Mouse (Mus musculus): ENCODE measurements at regions not wholly inside any gene's neighbourhood (a gene's known extent, or its start where the extent isn't known, plus 50 kb on each side); places are given as distances from the start of the nearest gene placed in this dataset.

GRCm38 (mm10) chr3:117044809-117045208, 76.0 kb upstream of the Palmd start:
- H3K27ac ChIP-seq (ENCODE audit: control insufficient read depth, low read depth, low read length): no peak overlapping the region
- H3K27me3 ChIP-seq (ENCODE audit: control insufficient read depth in 1 of 2, insufficient read depth in 2 of 2, low read length in 2 of 2): no peaks in the 10 kb centered on the region
- peaks cover 0 to 8% of the 10 kb centered on the region in 2 experiments; a peak in 2 of 4 replicates for H3K4me1 ChIP-seq (ENCODE audit: control insufficient read depth in 1 of 2, insufficient read depth in 2 of 2, low read length in 2 of 2)
- H3K9me3 ChIP-seq (replicated peaks; ENCODE audit: insufficient read depth, low read length): no peaks in the 10 kb centered on the region
- peaks cover 0 to 6% of the 10 kb centered on the region in 2 experiments; a peak in 2 of 4 replicates for H3K36me3 ChIP-seq (ENCODE audit: control insufficient read depth in 1 of 2, insufficient read depth in 2 of 2, low read length in 2 of 2)
- no peak overlapping the region for H3K4me3 ChIP-seq (ENCODE audit: control insufficient read depth in 1 of 2, insufficient read depth in 1 of 2, low read depth in 2 of 2, low read length in 2 of 2)
- H3K9ac ChIP-seq (ENCODE audit: control insufficient read depth, low read depth, low read length, poor library complexity, severe bottlenecking): no peak overlapping the region
- TF ChIP-seq MAZ (IDR thresholded peaks at IDR 0.05; ENCODE audit: low read depth, low read length) (no peak), E2F4 (IDR thresholded peaks at IDR 0.05; ENCODE audit: borderline replicate concordance, low read depth, low read length) (no peak), USF2 (IDR thresholded peaks at IDR 0.05; ENCODE audit: borderline replicate concordance in 1 of 2, insufficient read depth in 1 of 2, low read depth in 1 of 2, low read length in 2 of 2) (no peak), MAFK (IDR thresholded peaks at IDR 0.05; ENCODE audit: borderline replicate concordance, low read depth, low read length) (no peak), KAT2A (conservative IDR thresholded peaks at IDR 0.05; ENCODE audit: low read depth, low read length) (no peak), EP300 (IDR thresholded peaks at IDR 0.05; ENCODE audit: low read depth in 1 of 2, low read length in 2 of 2) (no peak)
- H3K79me2 ChIP-seq (ENCODE audit: control insufficient read depth, insufficient read depth, low read length, poor library complexity): no peaks in the 10 kb centered on the region
- DNase-seq (ENCODE audit: low read depth, low spot score): no peak

DNA sequence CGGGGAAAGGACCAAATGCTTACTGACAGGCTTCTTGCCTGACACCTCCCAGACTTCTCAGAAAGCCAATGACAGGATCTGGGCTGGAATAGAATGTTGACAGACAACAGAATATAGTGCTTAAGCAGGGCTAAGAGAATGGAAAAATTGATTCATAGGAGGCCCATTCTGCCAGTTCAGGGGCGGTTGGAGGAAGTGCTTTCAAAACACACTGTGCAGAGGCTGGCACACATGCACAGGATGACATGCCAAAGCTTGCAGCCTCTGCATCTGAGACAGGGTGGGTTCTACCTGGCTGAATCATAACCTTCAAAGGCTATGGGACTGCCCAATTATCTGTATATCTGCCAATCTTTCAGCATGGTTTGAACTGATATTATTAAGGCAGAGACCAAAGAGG, 75.5 kb upstream of the Palmd start:
- Histone ChIP-seq H3K9me3 (replicated peaks; ENCODE audit: insufficient read depth, low read length) (no peaks in the 10 kb centered on the region), H3K36me3 (ENCODE audit: control insufficient read depth in 1 of 2, insufficient read depth in 2 of 2, low read length in 2 of 2) (peaks cover 0 to 6% of the 10 kb centered on the region in 2 experiments; a peak in 2 of 4 replicates), H3K9ac (ENCODE audit: control insufficient read depth, low read depth, low read length, poor library complexity, severe bottlenecking) (no peak overlapping the region), H3K27me3 (ENCODE audit: control insufficient read depth in 1 of 2, insufficient read depth in 2 of 2, low read length in 2 of 2) (no peaks in the 10 kb centered on the region), H3K4me3 (ENCODE audit: control insufficient read depth in 1 of 2, insufficient read depth in 1 of 2, low read depth in 2 of 2, low read length in 2 of 2) (no peak overlapping the region), H3K27ac (ENCODE audit: control insufficient read depth, low read depth, low read length) (no peak overlapping the region), H3K79me2 (ENCODE audit: control insufficient read depth, insufficient read depth, low read length, poor library complexity) (no peaks in the 10 kb centered on the region), H3K4me1 (ENCODE audit: control insufficient read depth in 1 of 2, insufficient read depth in 2 of 2, low read length in 2 of 2) (peaks cover 0 to 6% of the 10 kb centered on the region in 2 experiments; a peak in 2 of 4 replicates)
- TF ChIP-seq KAT2A (conservative IDR thresholded peaks at IDR 0.05; ENCODE audit: low read depth, low read length) (no peak), SIN3A (IDR thresholded peaks at IDR 0.05; ENCODE audit: low read length) (no peak), MXI1 (IDR thresholded peaks at IDR 0.05; ENCODE audit: low read depth, low read length) (no peak), JUND (IDR thresholded peaks at IDR 0.05; ENCODE audit: low read depth, low read length) (no peak), USF2 (IDR thresholded peaks at IDR 0.05; ENCODE audit: borderline replicate concordance in 1 of 2, insufficient read depth in 1 of 2, low read depth in 1 of 2, low read length in 2 of 2) (no peak), MEF2A (IDR thresholded peaks at IDR 0.05; ENCODE audit: extremely low read depth, insufficient replicate concordance, low read depth, low read length, poor library complexity, severe bottlenecking) (no peak)
- no peak for DNase-seq (ENCODE audit: low read depth, low spot score)

DNA sequence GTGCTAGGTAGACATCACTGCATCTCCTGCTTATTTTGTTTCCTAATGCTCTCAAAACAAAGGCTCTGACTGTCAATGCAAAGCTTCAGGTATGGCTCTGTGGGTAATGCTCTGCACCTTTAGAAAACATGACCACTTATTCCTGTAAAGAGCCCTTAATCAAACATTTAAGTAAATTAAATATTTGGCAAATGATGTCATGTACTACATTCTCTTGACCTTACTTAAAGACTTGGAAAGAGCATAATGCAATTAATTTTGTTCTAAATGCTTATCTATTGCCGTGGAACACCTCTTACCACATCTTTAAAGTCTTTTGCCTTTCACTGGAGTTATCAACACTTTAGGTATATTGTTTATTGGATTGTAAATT, 70.1 kb upstream of the Palmd start:
- H3K4me1 ChIP-seq (ENCODE audit: control insufficient read depth in 1 of 2, insufficient read depth in 2 of 2, low read length in 2 of 2): no peaks in the 10 kb centered on the region
- H3K4me3 ChIP-seq (ENCODE audit: control insufficient read depth in 1 of 2, insufficient read depth in 1 of 2, low read depth in 2 of 2, low read length in 2 of 2): no peak overlapping the region
- no peak overlapping the region for H3K27ac ChIP-seq (ENCODE audit: control insufficient read depth, low read depth, low read length)
- H3K79me2 ChIP-seq (ENCODE audit: control insufficient read depth, insufficient read depth, low read length, poor library complexity): no peaks in the 10 kb centered on the region
- H3K9ac ChIP-seq (ENCODE audit: control insufficient read depth, low read depth, low read length, poor library complexity, severe bottlenecking): no peak overlapping the region
- no peak for DNase-seq (ENCODE audit: low read depth, low spot score)
- H3K27me3 ChIP-seq (ENCODE audit: control insufficient read depth in 1 of 2, insufficient read depth in 2 of 2, low read length in 2 of 2): 0 out of 4 replicates have a peak, but pooled peaks cover 0 to 1% of the 10 kb centered on the region in 2 experiments
- no peaks in the 10 kb centered on the region for H3K36me3 ChIP-seq (ENCODE audit: control insufficient read depth in 1 of 2, insufficient read depth in 2 of 2, low read length in 2 of 2)
- no peaks in the 10 kb centered on the region for H3K9me3 ChIP-seq (replicated peaks; ENCODE audit: insufficient read depth, low read length)
- TF ChIP-seq TBP (IDR thresholded peaks at IDR 0.05; ENCODE audit: low read depth, low read length) (no peak), ZMIZ1 (IDR thresholded peaks at IDR 0.05; ENCODE audit: low read depth, low read length) (no peak), NELFE (IDR thresholded peaks at IDR 0.05; ENCODE audit: low read depth, low read length) (no peak), CHD2 (IDR thresholded peaks at IDR 0.05; ENCODE audit: low read length) (no peak), USF1 (IDR thresholded peaks at IDR 0.05; ENCODE audit: low read depth, low read length) (no peak), MEF2A (IDR thresholded peaks at IDR 0.05; ENCODE audit: extremely low read depth, insufficient replicate concordance, low read depth, low read length, poor library complexity, severe bottlenecking) (no peak), KAT2A (conservative IDR thresholded peaks at IDR 0.05; ENCODE audit: low read depth, low read length) (no peak), TCF12 (IDR thresholded peaks at IDR 0.05; ENCODE audit: low read depth, low read length) (no peak), TAL1 (IDR thresholded peaks at IDR 0.05; ENCODE audit: low read length) (no peak), RCOR1 (IDR thresholded peaks at IDR 0.05; ENCODE audit: low read depth, low read length) (no peak), EP300 (IDR thresholded peaks at IDR 0.05; ENCODE audit: low read depth in 1 of 2, low read length in 2 of 2) (no peak), MAZ (IDR thresholded peaks at IDR 0.05; ENCODE audit: low read depth, low read length) (no peak), MXI1 (IDR thresholded peaks at IDR 0.05; ENCODE audit: low read depth, low read length) (no peak), SIN3A (IDR thresholded peaks at IDR 0.05; ENCODE audit: low read length) (no peak)

Data from MEL (cell line).